Mouse (Mus musculus) neural tube, embryonic 10.5 days (tissue): ENCODE results near the gene Rpgrip1l.

ENCODE experiments used
- DNase-seq: peaks from one replicate; pipeline ENCODE4 v3.0.0-alpha.2; 2017; ENCODE audit warnings: low spot score; ENCODE audit errors: extremely low spot score

Rpgrip1l gene

DNA sequence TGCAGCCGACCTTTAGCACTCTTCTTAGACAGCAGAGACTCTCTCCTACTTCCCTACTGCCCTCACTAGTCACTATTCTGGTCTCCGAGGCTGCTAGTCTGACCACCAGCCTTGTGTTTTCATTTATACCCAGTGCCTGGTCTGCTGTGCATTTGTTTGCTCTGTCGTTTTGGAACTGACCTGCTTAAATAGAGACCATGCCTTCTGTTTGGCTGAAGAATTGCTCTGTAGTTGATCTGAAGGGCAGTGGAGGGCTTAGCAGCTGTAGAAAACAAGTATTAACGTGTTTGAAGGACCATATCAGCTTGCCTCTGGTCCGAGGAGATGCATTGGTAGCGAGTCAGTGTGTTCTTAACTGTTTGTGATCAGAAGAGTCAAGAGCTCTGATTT, 16.4 kb upstream of the Rpgrip1l start:
- no peak for DNase-seq

DNA sequence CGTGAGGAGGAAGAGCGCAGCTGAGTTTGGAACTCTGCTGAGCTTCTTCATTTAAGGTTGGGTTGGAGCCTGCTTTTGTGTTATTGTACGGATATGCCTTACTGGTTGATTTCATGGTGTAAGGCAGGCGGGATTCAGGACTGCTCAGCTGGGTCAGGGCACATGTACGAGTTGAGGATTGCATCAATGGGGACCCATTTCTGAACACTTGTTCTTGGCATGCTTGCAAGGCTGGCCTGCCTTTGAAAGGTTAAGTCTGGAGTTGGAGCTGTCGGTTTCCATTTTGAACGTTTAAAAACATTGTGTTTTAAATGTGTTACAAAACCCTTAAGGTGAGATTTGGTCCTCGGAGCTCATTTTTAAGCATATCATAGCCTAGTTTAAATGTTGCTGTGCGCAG, 16.0 kb upstream of the Rpgrip1l start:
- no peak for DNase-seq

- no peak for DNase-seq
Measured at GRCm38 (mm10) chr8:91327471-91328205, 14.6 kb upstream of the Rpgrip1l start.

DNA sequence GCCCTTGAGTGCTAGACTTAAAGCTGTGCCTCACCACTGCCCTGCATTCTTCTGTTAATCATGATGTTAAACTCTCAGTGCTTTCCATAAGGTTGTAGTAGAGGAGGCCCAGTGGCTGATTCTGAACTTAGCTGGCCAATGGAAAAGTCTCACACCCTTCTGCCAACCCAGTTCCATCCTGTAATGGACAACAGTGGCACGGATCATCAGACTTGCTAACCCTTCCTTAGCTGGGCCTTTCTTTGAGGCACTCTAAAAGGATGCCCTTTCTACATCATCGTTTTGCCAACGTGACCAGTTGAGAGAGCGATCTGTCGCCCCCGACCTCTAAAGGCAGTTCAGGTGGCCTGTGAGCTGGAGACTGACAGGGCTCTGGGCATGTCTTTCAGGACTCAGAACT, 13.9 kb upstream of the Rpgrip1l start:
- DNase-seq: no peak

DNA sequence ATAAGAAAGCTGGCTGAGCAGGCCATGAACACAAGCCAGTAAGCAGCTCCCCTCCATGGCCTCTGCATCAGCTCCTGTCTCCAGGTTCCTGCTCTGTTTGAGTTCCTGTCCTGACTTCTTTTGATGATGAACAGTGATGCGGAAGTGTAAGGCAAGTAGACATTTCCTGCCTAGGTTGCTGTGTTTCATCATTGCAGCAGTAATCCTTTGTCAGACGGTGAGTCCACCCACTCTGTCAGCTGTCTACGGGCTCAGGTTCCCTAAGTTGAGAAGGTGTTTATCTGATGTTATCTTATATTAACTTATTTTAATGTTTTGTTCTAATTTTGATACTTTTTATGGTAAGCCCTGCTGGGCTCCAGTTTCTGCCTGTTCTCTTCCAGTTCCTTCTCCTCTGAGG, 13.0 kb upstream of the Rpgrip1l start:
- DNase-seq: no peak

DNA sequence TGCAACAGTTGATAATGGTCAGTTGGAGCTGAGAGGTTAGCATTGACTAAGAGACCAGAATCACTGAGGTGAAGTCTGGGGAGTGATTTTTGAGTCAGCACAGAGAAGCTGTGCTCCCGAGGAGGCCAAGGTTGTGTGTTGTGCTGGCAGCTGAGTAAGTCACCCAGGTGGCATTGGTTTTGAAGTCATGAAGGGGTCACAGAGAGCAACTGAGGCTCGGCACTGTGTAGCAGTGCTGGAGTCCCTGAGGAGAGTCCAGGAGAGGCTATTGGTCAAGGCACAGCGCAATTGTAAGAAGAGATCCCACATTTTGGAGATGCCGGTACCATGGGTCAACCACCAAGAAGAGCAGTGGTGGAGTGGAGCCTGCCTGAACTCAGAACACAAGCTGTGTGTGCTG, 11.9 kb upstream of the Rpgrip1l start:
- no peak for DNase-seq

- DNase-seq: no peak
Measured at GRCm38 (mm10) chr8:91324271-91324670, 11.2 kb upstream of the Rpgrip1l start.

- no peak for DNase-seq
Measured at GRCm38 (mm10) chr8:91323511-91323910, 10.4 kb upstream of the Rpgrip1l start.

GRCm38 (mm10) chr8:91318938-91319729, 6.1 kb upstream of the Rpgrip1l start:
- DNase-seq: no peak

DNA sequence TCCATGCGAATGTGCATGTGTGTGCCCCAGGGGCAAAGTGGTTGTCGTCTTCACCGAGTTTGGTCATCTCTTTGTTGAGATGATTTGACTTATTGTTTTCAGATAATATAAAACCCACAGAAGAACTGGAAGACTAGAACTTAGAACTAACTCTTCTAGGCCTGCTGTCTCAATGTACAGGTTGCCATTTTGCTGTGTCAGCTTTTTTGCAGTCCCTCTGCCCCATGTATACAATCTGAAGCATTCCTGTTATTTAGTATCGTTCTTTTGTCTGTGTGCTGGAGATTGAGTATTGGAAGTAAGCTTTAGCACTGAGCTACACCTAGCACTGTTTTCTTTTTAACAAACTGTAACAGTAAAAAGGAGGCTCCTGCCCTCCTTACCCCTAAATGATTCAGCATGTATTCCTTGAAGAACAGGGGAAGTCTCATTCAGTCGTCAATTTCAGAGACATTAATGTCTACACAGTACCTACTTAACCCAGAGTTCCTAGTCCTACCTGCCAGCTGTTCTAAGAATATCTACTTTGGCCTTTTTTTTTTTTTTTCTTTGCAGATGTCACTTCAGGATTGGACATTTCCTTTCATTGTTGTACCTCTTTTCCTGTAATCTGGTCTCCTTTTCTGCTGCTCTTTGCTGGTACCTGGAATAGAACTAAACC, 4.6 kb upstream of the Rpgrip1l start:
- DNase-seq: no peak

DNA sequence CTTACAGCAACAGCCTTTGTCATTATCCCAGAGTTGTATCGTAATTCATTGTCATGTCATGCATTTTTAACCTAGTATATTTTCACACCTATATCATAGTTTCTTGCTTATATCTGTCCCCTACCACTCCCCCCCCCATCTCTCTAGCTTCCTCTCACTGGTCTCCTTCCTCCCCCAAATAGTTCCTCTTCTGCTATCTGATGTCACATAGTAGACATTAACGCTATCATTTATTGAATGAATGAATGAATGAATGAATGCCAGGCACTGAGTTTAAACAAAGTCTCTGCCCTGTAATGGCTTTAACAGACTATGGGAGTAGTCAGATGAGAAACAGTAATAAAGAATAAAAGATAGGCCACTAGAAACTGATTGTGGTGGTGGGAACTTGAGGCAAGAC, 720 bp downstream of the Rpgrip1l start:
- no peak for DNase-seq

DNA sequence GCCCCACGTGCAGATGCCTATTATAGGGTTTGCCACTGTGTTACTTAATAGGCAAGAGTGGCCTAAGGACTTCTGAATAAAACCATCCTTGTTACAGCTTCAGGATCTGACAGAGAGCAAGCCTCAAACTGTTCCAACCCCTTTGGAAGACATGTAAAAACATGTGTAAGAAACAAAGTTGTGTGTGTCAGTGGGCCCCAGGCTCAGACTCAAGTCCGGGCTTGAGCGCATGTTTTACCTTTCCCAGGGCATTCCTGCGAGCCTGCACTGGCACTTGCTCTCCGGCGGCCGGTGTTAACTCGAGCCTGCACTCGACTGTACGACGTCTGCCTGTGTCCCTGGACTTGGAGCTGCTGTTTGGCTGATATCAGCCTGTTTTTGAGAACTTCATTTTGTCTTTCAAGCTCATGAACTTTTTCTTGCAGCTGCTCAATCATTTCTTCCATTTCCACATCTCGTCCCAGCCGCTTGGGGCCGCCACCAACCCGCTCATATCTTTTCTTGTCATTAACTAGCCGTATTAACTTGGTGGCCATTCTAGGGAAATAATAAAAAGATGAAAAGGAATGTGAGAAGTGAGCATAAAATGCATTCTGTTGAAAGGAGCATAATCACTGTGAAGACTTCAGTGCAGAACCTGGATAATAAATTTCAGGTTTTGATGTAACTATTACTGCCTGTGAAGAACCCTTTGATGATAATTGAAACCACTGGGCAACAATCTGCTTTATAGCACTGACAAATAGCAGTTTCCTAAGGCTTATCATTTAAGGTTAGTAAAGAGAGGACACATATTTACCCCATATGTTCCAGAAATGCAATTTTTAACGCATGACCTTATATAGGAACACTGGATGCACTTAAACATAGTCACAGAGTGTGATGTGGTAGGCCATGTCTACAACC, 8.3 kb downstream of the Rpgrip1l start:
- no peak for DNase-seq

DNA sequence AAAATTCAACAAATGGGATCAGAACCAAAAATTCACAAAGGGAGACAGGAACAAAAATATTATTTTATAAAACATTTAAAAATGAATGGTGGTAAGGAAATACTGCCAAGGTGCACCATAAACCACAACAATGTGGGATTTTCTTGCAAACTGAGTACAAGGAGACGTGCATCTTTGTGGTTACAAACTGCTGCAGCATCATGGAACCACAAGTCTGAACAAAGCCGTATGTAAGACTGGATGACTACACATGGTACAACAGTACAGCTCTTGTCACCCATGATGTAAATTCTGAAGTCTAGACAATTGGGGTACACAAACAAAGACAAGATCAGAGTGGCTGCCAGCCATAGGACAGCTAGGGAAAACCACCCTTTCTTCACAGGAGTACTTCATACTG, 14.4 kb downstream of the Rpgrip1l start:
- DNase-seq: no peak

DNA sequence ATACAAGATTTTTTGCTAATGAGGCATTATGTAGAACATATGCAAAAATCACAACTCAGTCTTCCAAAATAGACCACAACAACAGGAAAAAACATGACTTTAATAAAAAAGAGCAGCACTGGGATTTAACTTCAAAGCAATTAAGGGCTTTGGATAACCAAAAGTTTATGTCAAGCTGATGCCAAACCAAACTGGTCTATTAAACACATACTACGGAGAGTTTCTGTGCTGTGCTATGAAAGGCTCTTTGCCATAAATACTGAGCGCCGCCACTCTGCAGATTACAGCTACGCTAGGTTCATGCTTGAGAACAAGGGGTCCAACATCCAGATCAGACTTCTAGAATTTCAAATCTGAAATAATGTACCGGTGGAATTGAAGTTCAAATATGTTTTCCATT, 17.3 kb downstream of the Rpgrip1l start:
- no peak for DNase-seq

GRCm38 (mm10) chr8:91290576-91290975, 22.5 kb downstream of the Rpgrip1l start:
- DNase-seq: no peak

DNA sequence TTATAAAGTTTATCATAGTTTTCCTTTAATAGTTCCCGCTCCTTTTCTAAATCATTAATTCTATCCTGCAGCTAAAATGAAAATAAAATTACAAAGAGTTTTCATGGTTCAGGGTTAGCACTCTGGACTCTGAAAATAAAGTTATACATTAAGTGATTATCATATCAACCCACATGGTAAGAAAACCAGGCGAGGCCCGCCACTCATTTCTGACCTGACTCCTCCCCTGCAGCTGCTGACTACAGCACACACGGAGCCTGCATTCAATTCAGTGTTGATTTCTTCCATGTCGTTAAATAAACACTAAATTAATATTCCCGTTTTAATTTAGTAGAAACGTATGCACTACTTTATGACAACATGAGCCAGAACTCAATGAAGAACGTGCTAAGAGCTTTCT, 26.8 kb downstream of the Rpgrip1l start:
- DNase-seq: no peak

DNA sequence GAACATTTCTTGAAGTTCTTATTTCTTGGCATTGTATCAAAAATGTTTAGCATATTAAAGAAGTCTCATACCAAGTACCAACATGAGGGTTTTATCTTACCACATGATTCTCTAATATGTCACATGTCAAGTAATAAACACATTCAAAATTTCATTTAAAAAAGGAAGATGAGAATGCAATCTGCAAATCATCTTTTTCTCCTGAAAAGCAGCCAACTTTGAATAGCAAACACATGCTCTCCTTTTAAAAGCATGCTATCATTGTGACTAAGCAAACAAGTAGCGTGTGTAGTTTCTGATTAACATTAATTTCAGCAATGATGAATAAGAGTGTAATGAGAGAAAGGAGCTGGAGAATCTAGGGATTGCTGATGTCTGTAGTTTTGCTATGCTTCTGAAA, 29.2 kb downstream of the Rpgrip1l start:
- DNase-seq: no peak

- DNase-seq: no peak
Measured at GRCm38 (mm10) chr8:91282655-91283054, 30.4 kb downstream of the Rpgrip1l start.

DNA sequence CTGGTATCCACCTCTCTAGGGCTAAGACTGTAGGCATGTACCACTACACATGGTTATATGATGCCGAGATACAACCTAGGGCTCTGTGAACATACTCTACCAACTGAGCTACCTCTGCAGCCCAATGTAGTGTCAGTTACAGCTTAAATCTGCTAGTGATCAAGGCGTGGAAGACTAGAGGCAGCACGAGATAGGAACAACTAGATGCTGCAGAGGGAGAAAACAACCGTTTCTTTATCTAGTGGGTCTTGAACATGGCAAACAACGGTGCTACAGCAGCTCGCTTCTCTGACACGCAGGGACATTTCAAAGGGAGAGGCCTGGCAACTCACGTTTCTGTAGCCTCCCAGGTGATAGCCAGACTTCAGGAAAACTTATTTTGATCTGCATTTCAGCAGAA, 31.5 kb downstream of the Rpgrip1l start:
- no peak for DNase-seq

GRCm38 (mm10) chr8:91280467-91281212, 32.4 kb downstream of the Rpgrip1l start:
- DNase-seq: no peak

DNA sequence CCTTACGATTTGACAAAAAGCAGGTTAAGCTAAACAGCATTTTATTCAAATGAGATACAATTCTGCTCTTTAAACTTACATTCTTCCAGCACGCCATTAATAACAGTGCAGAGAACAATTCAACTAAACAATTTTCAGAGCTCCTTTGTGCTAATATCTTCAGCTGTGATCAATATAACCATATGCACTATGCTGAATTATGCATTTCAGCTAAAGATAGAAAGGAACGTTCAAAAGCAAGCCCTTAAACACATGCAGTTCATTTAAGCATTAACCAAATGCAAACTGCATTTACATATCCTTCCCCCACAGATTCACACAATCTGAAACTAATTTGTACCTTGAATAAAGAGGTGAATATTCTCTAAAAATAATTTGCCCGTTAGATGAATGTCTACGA, 35.0 kb downstream of the Rpgrip1l start:
- no peak for DNase-seq
